Mouse (Mus musculus): ENCODE results near the gene Kif24.

DNA sequence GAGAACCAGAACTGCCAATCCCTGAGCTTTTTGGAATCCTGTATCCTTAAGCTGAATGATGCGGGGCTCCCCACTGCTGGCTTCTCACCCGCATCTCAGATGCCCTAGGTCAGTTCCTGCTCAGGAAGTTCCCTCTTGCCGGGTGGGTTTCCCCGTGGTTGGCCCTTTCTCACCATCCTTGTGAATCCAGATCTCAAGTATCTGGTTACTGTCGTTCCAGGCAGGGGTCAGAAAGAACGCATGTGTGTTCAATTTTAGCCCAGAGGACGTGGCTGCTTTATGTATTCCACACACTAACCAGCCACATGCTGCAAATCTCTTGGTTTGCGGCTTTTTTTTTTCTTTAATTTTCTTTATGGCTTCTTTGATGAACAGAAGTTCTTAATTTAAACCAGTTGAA is 49.0 kb upstream of the Kif24 start:
- TF ChIP-seq GATA1 (IDR thresholded peaks at IDR 0.05; ENCODE audit: low read length) (no peak), TAL1 (IDR thresholded peaks at IDR 0.05; ENCODE audit: low read length) (no peak)
